Mouse (Mus musculus): ENCODE results near the gene Cpxm1.

DNA sequence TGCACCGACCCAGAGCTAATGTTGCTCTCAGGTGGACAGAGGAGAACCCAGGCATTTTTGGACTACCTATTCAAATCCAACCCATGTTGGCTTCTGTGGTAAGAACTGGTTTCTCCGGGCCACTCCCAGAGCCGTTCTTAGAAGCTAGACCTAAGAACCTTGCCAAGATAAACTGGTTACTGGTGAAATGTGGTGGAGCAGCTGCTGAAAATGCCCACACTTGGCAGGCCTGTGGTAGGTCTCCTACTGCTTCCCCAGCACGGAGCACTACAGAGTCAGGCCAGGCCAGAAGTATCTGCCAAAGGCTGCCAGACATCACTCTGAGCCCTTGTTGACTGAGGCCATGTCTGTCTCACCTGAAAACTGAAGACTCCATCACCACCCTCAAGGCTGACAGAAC is 22.4 kb downstream of the Cpxm1 start:
- TF ChIP-seq CTCF (IDR thresholded peaks at IDR 0.05; ENCODE audit: insufficient read depth, low read depth, low read length) (no peak), POLR2A (IDR thresholded peaks at IDR 0.05; ENCODE audit: insufficient read depth, low read depth, low read length) (no peak)

Measured in olfactory bulb, adult 2 months (tissue).